Mouse (Mus musculus) myocyte (in vitro differentiated cells): Measurements from ENCODE around the gene Hnrnpll. TPM values are rescaled to one million over a fixed set of nuclear protein-coding genes. Genes with fewer than 3 reads are reported as not detected.

Experiments
- H3K27me3 ChIP-seq: one replicate; pipeline ENCODE4 v1.6.1; 2011; ENCODE audit not compliant: control insufficient read depth, insufficient read depth, insufficient read length
- H3K36me3 ChIP-seq: one replicate; pipeline ENCODE4 v1.6.1; 2011; ENCODE audit not compliant: control insufficient read depth, insufficient read depth
- H3K4me2 ChIP-seq: one replicate; pipeline ENCODE4 v1.6.1; 2011; ENCODE audit warnings: low read depth, control low read depth
- H3K4me3 ChIP-seq: one replicate; pipeline ENCODE4 v1.5.1; 2011; ENCODE audit warnings: mild to moderate bottlenecking, control low read depth, moderate library complexity
- H3K79me2 ChIP-seq: one replicate; pipeline ENCODE4 v1.6.1; 2011; ENCODE audit not compliant: control insufficient read depth, insufficient read depth
- H3ac ChIP-seq: one replicate; pipeline ENCODE4 v1.6.1; 2011; ENCODE audit not compliant: control insufficient read depth, insufficient read length
- CEBPB ChIP-seq: IDR thresholded peaks from 2 replicates; pipeline ENCODE4 v1.6.1; 2011; ENCODE audit warnings: mild to moderate bottlenecking, moderate library complexity; ENCODE audit not compliant: poor library complexity, insufficient read depth, severe bottlenecking
- E2F4 ChIP-seq: IDR thresholded peaks from one replicate; pipeline ENCODE4 v1.6.1; 2011; ENCODE audit warnings: mild to moderate bottlenecking, control low read depth, moderate library complexity; ENCODE audit not compliant: insufficient read depth
- MAX ChIP-seq: IDR thresholded peaks from one replicate; pipeline ENCODE4 v1.6.1; 2011; ENCODE audit warnings: low read depth, mild to moderate bottlenecking, control low read depth
- MYOD1 ChIP-seq, 3 experiments: IDR thresholded peaks; one replicate each; pipeline ENCODE4 v1.6.1; 2011; ENCODE audit warnings: control low read depth in 2 of 3, low read depth in 2 of 3, mild to moderate bottlenecking in 2 of 3, moderate library complexity in 1 of 3; ENCODE audit not compliant: insufficient read length in 2 of 3, control insufficient read depth in 1 of 3
- MYOG ChIP-seq, 3 experiments: IDR thresholded peaks; one replicate each; pipeline ENCODE4 v1.6.1; 2011; ENCODE audit warnings: control low read depth in 2 of 3, low read depth in 2 of 3, mild to moderate bottlenecking in 2 of 3; ENCODE audit not compliant: insufficient read length in 2 of 3, control insufficient read depth in 1 of 3, insufficient read depth in 1 of 3
- POLR2A ChIP-seq: IDR thresholded peaks from one replicate; pipeline ENCODE4 v1.6.1; 2011; ENCODE audit warnings: low read depth, mild to moderate bottlenecking, control low read depth, moderate library complexity; ENCODE audit not compliant: insufficient read length
- POLR2AphosphoS2 ChIP-seq: IDR thresholded peaks from one replicate; pipeline ENCODE4 v1.6.1; 2011; ENCODE audit warnings: low read depth, control low read depth; ENCODE audit not compliant: insufficient read length
- REST ChIP-seq: IDR thresholded peaks from one replicate; pipeline ENCODE4 v1.6.1; 2011; ENCODE audit warnings: mild to moderate bottlenecking, control low read depth, moderate library complexity; ENCODE audit not compliant: insufficient read depth, insufficient read length
- SRF ChIP-seq: IDR thresholded peaks from one replicate; pipeline ENCODE4 v1.6.1; 2011; ENCODE audit warnings: low read depth; ENCODE audit not compliant: control insufficient read depth, insufficient read length
- TCF12 ChIP-seq: IDR thresholded peaks from one replicate; pipeline ENCODE4 v1.6.1; 2011; ENCODE audit warnings: mild to moderate bottlenecking, control low read depth; ENCODE audit not compliant: poor library complexity, insufficient read depth, severe bottlenecking
- TCF3 ChIP-seq: IDR thresholded peaks from one replicate; pipeline ENCODE4 v1.6.1; 2011; ENCODE audit warnings: low read depth, control low read depth; ENCODE audit not compliant: insufficient read length
- USF1 ChIP-seq: IDR thresholded peaks from one replicate; pipeline ENCODE4 v1.6.1; 2011; ENCODE audit warnings: low read depth, mild to moderate bottlenecking, control low read depth, moderate library complexity
- polyA plus RNA-seq: library from polyadenylated mRNA; unstranded; fragments of >200 nt; fragmentation: generic; extraction: Trizol; gene quantifications from one replicate; pipeline ENCODE4 v1.2.1, GENCODE M21; 2012; ENCODE audit warnings: missing spikeins

Hnrnpll gene
- polyA plus RNA-seq, 1 experiment: 24.0 TPM

GRCm38 (mm10) chr17:79981348-79981747 lies 80.8 kb downstream of the Hnrnpll start:
- Histone ChIP-seq H3ac (no peak overlapping the region), H3K4me2 (no peak overlapping the region), H3K4me3 (no peak overlapping the region), H3K79me2 (no peaks in the 10 kb centered on the region), H3K27me3 (no peaks in the 10 kb centered on the region), H3K36me3 (no peaks in the 10 kb centered on the region)
- no peak for TF ChIP-seq USF1
- TF ChIP-seq REST: no peak
- no peak for TF ChIP-seq MYOD1 (IDR thresholded peaks at IDR 0.05; ENCODE audit: control insufficient read depth in 1 of 3, insufficient read length in 2 of 3, low read depth in 2 of 3)
- no peak for TF ChIP-seq SRF
- TF ChIP-seq TCF3: no peak
- no peak for TF ChIP-seq POLR2A

DNA sequence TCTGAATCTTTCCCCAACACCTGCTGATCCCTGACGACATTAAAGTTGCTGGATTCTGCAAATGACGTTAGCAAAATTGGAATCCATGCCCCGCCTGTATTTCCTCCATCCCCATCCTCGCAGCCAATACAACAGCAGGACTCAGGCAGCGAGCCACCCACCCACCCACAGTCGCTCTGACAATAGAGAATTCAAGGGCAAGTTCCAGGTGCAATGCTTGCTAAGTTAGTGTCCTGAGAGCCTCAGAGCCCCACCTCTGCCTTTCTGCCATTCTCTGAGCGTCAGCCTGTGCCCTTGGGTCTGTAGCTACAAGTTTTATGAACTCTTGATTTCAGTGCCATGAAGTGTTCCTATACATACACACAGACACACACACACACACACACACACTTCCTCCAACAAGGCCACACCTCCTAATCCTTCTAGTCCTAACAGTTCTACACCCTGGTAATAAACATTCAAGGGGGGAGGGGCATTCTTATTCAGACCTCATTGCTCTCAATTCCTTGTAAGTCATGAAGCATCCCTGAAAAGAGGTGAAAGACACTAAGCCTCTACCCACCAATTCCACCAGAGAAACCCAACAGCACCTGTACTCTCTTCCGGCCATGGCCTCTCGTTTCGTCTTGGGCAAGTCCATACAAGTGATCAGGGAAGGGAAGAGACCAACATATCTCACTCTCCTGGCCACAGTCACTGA lies 81.6 kb downstream of the Hnrnpll start:
- no peaks in the 10 kb centered on the region for H3K36me3 ChIP-seq
- no peak overlapping the region for H3ac ChIP-seq
- no peaks in the 10 kb centered on the region for H3K27me3 ChIP-seq
- no peaks in the 10 kb centered on the region for H3K79me2 ChIP-seq
- H3K4me3 ChIP-seq: no peak overlapping the region
- no peak for TF ChIP-seq MYOG (IDR thresholded peaks at IDR 0.05; ENCODE audit: control insufficient read depth in 1 of 3, insufficient read depth in 1 of 3, insufficient read length in 2 of 3, low read depth in 2 of 3)
- TF ChIP-seq POLR2A: no peak
- TF ChIP-seq SRF: no peak
- no peak for TF ChIP-seq POLR2AphosphoS2
- no peak for TF ChIP-seq USF1
- no peak for TF ChIP-seq REST
- no peak for TF ChIP-seq E2F4
- no peak for TF ChIP-seq MYOD1 (IDR thresholded peaks at IDR 0.05; ENCODE audit: control insufficient read depth in 1 of 3, insufficient read length in 2 of 3, low read depth in 2 of 3)
- TF ChIP-seq MAX: no peak
- no peak for TF ChIP-seq TCF3
- TF ChIP-seq TCF12: no peak
- TF ChIP-seq CEBPB: no peak
- H3K4me2 ChIP-seq: no peak overlapping the region

Other genes with a start within 250 kb of the Hnrnpll start
- 13.9 TPM for gene Atl2, start 166.2 kb downstream of the Hnrnpll start, polyA plus RNA-seq
- 2.5 TPM for gene Galm, start 65.1 kb upstream of the Hnrnpll start, polyA plus RNA-seq
- 72.0 TPM for gene Srsf7, start 145.0 kb upstream of the Hnrnpll start, polyA plus RNA-seq
- 0.01 TPM for gene Ttc39d, start 145.1 kb upstream of the Hnrnpll start, polyA plus RNA-seq
- 6.5 TPM for gene Gemin6, start 162.1 kb upstream of the Hnrnpll start, polyA plus RNA-seq
- gene Morn2, start 227.9 kb upstream of the Hnrnpll start, polyA plus RNA-seq: 30.4 TPM
- 7.4 TPM for gene Dhx57, start 228.1 kb upstream of the Hnrnpll start, polyA plus RNA-seq
- 0.01 TPM for gene Arhgef33, start 245.1 kb upstream of the Hnrnpll start, polyA plus RNA-seq